Mouse (Mus musculus) regulatory T cell (primary cell): Measurements from ENCODE around the gene Cdyl2.

ENCODE experiments used
- in situ Hi-C: fragments of 300-600 bp; cut with MboI, MseI; formaldehyde crosslinking; loops from one replicate; pipeline ENCODE4 v1.15.1; 2025; ENCODE audit warnings: high pct_unique_total_duplicates

The Cdyl2 gene

DNA sequence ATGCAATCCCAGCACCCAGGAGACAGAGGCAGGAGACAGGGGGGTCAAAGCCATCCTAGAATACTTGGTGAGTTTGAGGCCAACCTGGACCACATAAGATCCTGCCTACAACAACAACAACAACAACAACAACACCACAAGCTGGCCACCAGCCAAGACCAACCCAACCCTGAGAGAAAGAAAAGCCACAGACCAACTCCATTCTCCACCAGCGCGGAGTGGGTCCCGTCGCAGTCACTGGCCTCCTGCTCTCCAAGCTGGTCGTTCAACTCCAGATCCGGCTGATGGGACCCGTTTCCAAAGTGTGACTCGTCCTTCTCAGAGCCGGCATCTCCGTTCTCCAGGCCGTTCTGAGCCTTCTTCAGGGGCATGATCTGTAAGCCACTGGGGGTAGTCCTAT lies 109.2 kb downstream of the Cdyl2 start:
- in situ Hi-C loops, result no loop called here

DNA sequence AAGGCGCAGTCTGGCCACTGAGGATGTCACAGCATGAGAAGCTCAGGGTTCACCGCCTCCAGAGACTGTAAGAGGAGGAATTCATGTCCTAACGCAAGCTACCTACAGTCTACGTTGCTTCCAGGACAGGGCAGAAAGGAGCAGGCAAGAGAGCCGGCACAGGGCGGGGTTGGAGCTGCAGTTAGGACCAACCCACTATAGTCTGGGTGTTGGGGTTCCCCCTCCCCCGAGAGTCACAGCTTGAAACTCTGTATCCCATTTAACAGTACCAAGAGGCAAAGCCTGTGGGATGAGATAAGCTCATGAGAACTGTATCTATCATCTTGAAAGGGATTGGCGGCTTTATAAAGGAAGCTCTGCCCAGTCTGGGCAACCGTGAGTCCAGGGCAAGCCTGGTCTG lies 110.5 kb downstream of the Cdyl2 start:
- in situ Hi-C loops, result no loop called here

DNA sequence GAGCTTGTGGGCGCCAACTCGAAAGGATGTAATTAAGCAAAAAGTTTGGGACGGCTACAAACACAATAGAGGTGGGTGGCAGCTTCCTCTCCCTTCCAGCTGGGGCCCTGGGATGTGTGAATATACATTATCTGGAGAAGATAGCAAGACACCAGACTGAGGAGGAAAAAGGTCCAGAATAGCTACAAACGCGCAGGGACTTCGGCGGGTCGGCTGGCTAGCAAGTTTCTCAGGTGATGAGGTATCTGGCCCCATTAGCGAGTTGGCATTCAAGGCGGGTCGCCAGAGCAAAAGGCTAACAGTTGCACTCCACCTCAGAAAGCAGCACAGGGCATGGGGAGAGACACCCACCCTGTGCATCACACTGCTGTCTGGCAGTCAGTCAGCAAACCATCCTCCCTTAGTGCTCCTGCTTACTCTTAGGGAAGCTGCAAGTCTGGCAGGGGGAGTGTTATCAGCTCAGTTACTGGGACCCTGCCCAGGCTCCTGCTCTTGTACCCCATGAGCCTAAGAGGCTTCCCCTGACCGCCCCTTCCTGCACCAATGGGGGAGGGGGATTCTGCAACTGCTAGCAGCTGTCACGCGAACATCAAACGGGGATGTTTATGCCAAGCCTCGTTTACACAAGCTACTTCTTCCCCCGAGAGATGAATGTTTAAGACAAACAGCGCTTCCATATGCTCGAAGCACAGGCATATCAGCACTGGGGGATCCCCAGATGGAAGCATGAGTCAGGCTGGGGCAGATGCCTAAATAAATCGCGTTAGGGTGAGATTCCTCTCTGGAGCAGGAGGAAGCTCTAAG lies 111.4 kb downstream of the Cdyl2 start:
- in situ Hi-C loops, result no loop called here

DNA sequence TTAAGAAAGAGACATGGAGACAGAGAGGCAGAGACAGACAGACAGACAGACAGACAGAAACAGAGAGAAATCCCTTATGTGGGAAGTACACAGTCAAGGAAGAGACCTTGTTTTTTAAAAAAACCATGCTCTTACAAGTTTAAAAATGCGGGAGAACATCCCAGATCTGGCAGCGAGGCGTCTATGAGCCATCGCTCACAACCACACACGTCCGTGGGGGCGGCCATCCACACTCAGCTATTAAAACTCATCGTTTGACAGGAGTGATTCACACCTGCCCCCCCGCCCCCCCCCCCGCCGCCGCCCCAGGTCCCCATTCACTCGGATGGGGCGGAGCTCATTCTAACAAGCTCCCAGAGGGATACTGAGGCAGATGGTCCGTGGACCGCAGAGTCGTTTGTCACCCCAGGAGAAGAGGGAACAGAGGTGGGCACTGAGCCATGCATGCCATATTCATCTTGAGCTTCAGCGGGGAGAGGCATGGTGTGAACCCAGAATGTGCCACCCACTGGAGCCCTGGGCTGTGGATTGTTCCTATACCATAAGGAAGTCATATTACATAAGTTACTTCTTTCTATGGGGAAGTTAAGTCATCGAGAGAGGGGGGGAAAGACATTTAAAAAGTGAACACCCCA lies 113.0 kb downstream of the Cdyl2 start:
- in situ Hi-C loops, result no loop called here

DNA sequence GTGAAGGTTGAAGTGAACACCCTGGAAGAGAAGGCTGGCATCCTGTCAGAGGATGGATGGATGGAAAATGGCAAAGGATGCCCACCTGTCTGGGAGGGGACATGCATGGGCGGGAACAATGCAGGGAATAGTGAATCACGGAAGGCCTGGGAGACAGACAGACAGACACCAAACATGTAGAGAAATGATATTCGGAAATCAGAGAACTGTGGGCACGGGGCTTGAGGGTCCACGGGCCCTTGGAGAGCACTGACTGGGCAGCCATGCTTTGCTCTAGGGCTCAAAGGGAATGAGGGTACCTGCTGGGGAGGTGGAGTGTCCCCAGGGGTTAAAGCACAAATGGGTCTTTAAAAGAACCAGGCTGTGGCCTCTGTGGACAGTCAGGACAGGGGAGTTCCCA lies 113.6 kb downstream of the Cdyl2 start:
- in situ Hi-C loops, result no loop called here

DNA sequence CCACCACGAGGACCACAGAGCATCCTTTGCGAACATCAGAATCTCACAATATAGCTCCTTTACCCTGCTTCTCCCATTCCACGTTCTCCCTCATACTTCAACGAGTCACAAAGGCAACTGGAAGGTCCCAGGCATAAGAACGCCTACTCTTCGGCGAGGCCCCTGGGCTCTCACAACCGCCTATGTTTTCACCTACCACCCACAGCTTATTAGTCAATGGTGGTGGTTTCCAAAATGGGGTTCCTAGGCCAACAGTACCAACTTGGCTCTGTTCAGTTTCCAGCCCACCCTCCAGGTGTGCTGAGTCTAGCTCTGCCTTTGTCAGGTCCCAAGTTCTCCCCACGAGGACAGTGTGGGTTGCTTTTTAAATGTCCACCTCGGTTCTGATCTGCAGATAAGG lies 114.0 kb downstream of the Cdyl2 start:
- in situ Hi-C loops, result no loop called here

DNA sequence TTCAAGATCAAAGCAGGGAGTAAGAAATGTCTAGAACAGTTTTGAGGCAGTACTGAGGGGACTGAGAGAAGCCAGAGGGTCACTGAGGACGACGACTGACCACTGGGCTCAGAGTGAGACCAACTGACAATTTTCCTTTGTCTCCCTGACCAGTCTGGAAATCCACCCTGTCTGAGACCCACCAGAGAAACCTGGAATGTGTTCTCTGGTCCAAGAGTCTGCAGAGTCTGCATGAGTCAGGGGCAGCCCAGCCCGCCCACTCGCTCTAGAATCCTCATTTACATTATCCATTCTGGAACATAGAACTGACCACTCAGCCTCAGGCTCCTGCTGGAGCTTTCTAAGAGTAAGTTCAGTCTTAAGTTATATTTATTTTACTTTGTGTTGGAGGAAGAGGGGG lies 114.9 kb downstream of the Cdyl2 start:
- in situ Hi-C loops, result no loop called here

DNA sequence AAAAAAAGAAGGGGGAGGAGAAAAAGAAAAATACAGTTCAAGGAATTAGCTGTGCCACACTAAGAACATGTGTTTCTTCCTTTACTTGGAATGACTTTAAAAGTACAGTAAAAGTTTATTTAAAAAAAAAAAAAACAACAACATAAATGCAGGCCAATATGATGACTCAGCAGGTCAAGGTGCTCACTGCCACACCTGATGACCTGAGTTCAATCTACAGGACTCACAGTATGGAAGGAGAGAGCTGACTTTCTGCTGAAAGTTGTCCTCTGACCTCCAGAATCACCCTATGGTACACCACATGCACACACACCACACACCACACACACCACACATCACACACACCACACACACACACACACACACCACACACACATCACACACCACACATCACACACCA lies 116.4 kb downstream of the Cdyl2 start:
- in situ Hi-C loops, result no loop called here

DNA sequence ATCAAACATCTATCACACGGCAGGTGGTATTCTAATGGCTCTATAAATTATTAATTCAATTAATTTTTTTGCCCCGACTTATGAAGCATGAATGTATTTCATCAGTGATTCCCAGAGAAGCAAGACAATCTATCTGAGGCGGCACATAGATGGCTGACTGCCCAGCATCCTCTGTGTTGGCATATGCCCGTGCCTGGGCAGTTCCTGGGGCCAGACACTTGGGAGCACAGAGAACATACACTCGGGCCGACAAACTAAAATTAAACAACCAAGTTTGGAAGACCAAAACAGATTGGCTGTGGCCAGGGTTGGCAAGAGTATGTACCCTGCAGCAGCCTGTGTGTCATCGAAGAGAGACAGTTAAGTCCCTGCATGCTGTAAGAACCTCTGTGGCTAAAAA lies 117.9 kb downstream of the Cdyl2 start:
- in situ Hi-C loops, result no loop called here

DNA sequence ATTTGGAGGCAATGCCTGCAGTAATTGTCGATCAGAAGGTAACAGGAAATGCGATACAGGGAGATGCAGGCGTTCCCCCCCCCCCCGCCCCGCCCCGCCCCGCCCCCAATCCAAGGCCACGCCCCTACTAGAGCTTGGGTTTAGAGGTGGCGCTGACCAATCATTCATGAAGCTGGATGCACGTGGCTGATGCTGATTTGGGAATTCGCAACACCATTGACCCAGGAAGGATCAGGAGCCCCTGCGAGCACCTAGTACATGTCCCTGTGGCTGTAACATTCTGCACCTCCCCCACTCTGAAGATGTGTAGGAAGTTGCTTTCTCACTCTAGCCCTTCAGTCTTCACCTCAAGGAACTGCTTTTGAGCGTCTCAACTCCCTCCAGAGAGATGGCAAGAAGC lies 126.6 kb downstream of the Cdyl2 start:
- in situ Hi-C loops, result no loop called here

DNA sequence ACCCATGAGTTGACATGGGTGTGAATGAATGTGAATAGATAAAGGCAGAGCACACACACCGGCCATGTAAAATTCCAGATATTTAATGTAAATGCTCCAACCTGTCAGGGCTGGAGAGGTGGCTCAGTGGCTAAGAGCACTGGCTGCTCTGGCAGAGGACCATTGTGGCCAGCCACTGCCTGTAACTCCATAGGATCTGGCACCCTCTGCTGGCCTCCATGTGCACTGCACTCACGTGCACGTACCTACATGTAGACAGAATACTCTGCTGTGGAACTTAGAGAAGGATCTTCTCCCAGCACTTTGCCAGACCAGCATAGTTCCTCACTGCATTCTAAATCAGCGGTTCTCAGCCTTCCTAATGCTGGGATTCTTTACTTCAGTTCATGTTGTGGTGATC lies 130.0 kb downstream of the Cdyl2 start:
- in situ Hi-C loops, result no loop called here

DNA sequence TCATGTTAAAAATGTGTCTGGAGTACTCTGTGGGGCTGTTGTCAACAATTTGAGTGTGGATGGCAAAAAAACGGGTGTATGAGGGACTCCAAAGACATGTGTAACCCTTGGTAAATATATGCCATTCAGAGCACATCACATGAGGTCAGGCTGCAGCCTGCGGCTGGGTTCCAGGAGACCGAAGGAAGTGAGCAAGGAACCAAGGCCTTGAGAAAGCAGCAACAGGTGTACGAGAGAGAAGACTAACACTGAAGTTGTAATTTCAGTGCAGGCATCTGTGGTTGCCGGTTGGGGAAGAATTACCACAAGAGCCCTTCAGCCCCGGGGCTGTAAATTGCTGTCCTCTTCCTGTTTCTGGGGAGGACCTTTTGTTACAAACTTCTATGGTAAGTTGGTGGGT lies 133.1 kb downstream of the Cdyl2 start:
- in situ Hi-C loops, result no loop called here

DNA sequence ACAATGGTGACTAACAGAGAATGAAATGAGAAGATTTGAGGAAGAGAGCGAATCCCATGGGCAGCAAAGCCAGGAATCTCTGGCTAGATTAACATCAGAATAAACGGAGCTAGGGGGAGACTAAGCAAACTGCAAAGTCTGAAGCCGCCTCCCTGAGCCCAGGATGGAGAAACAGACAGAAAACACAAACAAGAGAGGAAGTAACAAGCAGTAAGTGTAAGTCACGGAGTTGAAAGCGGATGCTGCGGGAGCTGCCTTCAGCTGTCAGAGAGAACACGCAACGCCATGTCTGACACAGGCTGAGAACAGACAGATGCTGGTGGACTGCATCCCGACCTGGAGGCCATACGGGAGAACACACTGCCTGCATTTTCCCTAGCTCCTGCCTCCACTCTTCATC lies 141.6 kb downstream of the Cdyl2 start:
- in situ Hi-C loops, result no loop called here

DNA sequence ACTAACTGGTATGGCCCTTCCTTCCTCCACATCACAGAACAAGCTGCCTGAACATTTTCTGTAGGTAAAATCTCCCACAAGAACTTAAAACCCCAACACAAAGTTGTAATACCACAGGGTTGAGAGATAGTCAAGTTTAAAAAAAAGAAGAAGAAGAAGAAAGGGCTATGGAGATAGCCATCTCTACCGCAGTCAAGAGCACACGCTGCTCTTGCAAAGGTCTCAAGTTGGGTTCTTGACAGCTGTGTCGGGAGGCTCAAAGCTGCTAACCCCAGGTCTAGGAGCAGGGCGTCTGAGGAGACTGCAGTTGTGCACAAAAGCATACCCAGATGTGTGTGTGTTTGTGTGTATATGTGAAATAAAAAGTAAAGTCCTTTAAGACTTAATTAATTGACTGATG lies 142.2 kb downstream of the Cdyl2 start:
- in situ Hi-C loops, result no loop called here

DNA sequence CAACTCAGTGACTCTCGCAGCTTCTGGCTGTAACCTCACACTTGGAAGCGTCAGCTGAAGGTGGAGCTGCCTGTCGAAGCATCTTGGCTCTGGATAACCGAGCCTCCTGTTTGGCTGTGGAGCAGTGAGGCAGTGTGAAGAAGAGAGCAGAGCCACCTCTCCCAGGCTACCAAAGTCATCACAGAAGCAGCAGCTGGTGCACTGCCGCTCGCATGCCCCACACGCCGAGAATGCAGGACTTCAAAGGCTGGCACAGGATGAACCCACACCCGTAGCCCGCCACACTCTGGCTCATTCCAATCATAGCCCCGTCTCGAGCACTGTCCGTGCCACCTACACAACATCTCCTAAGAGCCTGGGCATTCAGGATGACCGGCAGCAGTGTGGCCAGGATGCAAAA lies 142.7 kb downstream of the Cdyl2 start:
- in situ Hi-C loops, result no loop called here

DNA sequence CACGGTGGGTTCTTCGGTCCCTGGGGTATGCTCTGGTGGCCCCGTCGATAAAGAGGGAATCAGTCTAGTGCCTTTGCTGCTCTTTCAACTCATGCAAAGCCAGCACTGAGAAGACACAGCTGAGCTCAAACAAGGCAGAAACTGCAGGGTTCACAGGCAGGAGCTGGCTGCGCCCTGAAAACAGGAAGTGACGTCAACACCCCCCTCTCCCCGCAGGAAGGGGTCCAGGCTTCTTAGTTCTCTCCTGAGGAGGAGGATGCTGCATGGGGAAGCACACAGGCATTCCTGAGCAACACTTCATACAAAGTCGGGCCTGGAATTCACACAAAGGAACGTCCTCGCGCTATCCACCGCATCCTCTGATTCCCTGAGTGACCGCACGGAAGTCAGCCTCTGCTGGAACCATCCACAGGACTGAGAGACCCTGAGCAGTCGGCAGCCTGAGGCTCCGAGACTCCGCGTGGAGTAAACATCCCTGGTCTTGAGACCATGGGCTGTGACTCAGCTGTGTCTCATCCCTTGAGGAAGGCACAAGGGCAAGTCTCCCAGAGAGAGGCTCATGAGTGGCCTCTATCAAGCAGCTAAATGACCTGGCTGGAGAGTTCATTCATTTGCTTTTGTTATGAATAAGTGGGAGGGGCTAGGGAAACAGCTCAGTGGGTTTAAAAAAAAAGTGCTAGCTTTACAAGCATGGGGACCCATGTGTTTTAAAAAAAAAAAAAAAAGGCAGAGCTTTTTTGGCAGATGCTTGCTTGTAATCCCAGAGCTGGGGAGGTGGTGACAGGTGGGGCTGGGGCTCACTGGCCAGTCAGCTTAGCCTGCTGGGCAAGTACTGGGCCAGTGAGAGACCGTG lies 144.9 kb downstream of the Cdyl2 start:
- in situ Hi-C loops, result no loop called here

DNA sequence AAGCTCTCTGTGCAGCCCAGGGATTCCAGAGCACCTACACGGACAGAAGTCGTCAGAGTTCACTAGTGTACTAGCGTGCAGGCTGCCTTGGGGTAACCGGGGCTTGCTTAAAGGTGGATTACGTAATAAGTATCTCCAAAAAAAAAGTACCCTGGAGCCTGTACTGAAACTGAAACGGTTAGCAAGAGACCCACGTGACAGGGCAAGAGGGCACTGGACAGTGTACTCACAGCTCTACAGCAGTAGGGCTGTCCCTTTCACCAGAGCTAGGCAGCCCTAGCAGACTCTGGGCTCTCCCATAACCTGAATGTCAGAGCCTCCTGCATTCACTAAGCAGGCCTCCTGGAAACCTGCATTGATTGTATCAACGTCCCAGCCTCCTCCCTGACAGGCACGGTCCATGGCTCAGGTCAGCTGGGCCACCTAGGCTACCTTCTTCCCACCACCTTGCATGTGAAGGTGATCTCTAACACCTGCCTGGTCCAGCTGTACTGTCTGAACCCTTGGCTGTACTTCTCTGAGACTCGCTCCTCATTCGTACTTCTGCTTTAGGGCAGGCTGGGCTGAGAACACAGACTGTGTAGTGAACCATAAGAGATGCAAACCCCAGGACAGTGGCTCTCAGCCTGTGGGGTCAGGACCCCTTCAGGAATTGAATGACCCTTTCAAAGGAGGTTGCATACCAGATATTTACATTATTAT lies 151.3 kb downstream of the Cdyl2 start:
- in situ Hi-C loops, result no loop called here

DNA sequence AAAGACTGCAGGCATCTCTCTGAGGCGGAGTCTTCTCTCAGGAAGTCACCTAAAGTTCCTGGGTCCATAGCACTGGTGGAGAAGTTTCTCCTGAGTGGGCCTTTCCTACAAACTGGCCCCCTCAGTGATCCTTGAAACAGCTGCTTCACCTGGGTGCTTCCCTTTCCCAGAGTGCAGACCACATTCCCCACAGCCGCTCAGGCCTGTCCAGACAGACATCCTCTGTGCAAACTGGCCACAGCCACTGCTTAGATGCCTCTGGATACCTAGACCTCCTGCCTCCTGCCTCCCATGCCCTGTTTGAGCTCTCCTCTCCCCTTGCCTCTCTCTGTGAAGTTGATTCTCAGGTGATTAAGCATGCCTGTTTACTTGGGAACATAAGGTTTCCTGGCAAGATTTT lies 156.1 kb downstream of the Cdyl2 start:
- in situ Hi-C loops, result no loop called here

DNA sequence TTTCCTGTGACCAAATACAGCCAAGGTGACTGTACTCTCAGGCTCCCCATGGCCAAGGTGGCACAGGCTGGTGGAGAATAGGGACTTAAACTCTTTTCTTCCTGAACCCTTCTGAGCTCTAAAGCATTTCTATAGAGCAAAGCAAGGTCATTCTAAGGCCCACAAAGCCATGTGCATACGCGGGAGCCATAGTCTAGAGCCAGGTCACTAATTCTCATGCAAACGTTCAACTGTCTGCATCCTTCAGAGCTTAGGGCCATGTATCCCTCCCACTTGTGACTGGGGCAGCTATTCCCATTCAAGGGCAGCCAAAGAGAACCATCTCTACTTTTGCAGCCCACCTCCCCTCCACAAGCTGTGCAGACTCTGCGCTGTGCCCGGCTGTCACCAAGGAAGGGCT lies 159.7 kb downstream of the Cdyl2 start:
- in situ Hi-C loops, result no loop called here

DNA sequence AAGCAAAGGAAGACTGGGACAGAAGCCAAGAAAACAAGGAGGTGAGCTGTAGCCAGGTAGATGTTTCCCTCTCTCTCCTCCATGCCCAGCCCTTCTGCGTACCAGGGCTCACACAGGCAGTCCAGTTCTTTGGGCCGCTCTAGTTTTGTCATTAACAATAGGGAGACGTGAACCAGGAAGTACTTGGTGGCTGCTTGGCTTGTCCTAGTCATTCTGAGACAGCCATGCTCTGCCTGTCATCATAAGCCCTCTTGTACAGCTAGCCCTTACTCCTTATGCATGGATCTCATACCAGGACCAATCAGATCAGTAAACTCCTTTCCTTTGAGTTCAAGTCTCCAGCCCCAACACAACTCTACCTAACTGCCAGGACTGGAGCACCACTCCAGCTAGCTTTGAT lies 180.0 kb downstream of the Cdyl2 start:
- in situ Hi-C loops, result no loop called here

DNA sequence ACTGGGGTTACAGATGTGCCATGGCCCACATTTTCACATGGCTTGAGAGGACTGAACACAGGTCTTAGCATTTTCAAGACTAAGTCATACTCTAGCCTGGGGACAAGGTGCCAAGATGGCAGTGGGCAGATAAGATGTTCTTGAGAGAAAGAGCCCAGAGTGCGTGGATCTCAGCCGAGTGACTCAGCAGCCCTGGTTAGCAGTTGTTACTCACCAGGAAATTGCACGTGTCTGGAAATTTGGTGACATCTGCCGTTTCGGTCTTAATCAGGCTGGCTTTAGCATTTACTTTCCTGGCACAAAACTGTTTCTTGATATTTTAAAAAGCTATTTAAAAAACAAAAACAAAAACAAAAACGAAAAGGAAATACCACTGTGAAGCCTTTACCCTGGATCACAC lies 180.5 kb downstream of the Cdyl2 start:
- in situ Hi-C loops, result no loop called here

DNA sequence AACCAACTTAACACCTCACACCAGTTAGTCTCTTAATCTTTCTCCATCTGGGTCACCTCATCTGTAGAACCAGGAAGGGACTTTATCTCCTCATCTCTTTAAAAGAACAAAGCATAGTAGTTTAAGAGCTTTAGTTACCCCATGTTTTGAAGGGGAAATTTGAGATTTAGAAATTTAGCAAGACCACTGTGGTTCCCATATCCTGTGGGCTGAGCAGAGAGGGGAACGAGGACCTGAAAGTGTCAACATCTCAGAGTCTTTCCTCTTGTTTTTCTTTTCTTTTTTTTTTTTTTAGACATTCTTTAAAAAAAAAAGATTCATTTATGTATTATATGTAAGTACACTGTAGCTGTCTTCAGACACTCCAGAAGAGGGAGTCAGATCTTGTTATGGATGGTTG lies 189.4 kb downstream of the Cdyl2 start:
- in situ Hi-C loops, result no loop called here
